Mouse (Mus musculus): ENCODE measurements at regions not wholly inside any gene's neighbourhood (a gene's known extent, or its start where the extent isn't known, plus 50 kb on each side); places are given as distances from the start of the nearest gene placed in this dataset.

GRCm38 (mm10) chr3:148762541-148763225 is 227.7 kb downstream of the Adgrl2 start:
- DNase-seq = no peak
- no peak overlapping the region for H3K27ac ChIP-seq
- no peak overlapping the region for H3K4me3 ChIP-seq
- TF ChIP-seq CTCF (IDR thresholded peaks at IDR 0.05) = no peak
- intact Hi-C loops (cut with DNase I) = no loop called here

GRCm38 (mm10) chr3:148761586-148761985 is 228.8 kb downstream of the Adgrl2 start:
- no peak for TF ChIP-seq CTCF (IDR thresholded peaks at IDR 0.05)
- Histone ChIP-seq H3K27ac (no peak overlapping the region), H3K4me3 (no peak overlapping the region)
- no peak for DNase-seq
- intact Hi-C loops (cut with DNase I) = no loop called here

- intact Hi-C loops (cut with DNase I) = no loop called here
- TF ChIP-seq CTCF (IDR thresholded peaks at IDR 0.05) = no peak
Observed at GRCm38 (mm10) chr3:148759500-148759899, 230.9 kb downstream of the Adgrl2 start.

GRCm38 (mm10) chr3:148746234-148746633 is 244.1 kb downstream of the Adgrl2 start:
- no peak for TF ChIP-seq CTCF (IDR thresholded peaks at IDR 0.05)
- intact Hi-C loops (cut with DNase I) = no loop called here
- Histone ChIP-seq H3K4me3 (no peak overlapping the region), H3K27ac (no peak overlapping the region)
- DNase-seq = no peak

More at GRCm38 (mm10) chr3:148759500-148759899, 230.9 kb downstream of the Adgrl2 start:
- Histone ChIP-seq H3K4me3 (no peak overlapping the region), H3K27ac (no peak overlapping the region)
- no peak for DNase-seq

DNA sequence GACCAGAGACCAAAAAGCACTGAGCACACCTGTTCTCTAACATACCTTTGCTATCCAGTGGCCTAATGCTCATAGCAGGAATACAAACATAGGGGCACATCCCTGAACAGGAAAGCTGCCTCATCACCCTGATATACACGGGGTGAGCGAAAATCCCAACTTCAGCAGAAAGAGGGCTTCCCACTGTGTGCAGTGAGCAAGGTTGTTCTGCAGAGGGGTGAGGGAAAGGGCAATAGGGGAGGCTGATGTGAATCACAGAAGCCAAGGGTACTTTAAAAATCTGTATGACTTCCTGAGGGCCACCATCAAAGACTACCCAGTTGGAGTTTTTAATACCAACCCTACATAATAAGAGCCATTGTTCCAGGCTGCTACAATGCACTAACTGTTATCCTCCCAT is 245.7 kb downstream of the Adgrl2 start:
- no peak for DNase-seq
- no peak overlapping the region for H3K4me3 ChIP-seq
- no peak overlapping the region for H3K27ac ChIP-seq
- intact Hi-C loops (cut with DNase I) = no loop called here
- no peak for TF ChIP-seq CTCF (IDR thresholded peaks at IDR 0.05)

GRCm38 (mm10) chr3:148734194-148734749 is 256.1 kb downstream of the Adgrl2 start:
- H3K4me3 ChIP-seq = peak overlapping the region; percentile 58
- TF ChIP-seq CTCF (IDR thresholded peaks at IDR 0.05) = no peak
- DNase-seq = peak; percentile 23
- intact Hi-C loops (cut with DNase I) = loop anchor here (10.0 kb wide), 1 partner anchor 89 kb away; no protein-coding TSS in a partner anchor
- peak overlapping the region; percentile 53 for H3K27ac ChIP-seq

- intact Hi-C loops (cut with DNase I) = loop anchor here (10.0 kb wide), 1 partner anchor 89 kb away; no protein-coding TSS in a partner anchor
- Histone ChIP-seq H3K4me3 (peak overlapping the region; percentile 58), H3K27ac (peak overlapping the region; percentile 53; the same call in 1 of the 2 replicates)
- TF ChIP-seq CTCF (IDR thresholded peaks at IDR 0.05) = no peak
- peak; percentile 19 for DNase-seq
Observed at GRCm38 (mm10) chr3:148733227-148733854, 257.0 kb downstream of the Adgrl2 start.

GRCm38 (mm10) chr3:148731436-148731835 is 258.9 kb downstream of the Adgrl2 start:
- intact Hi-C loops (cut with DNase I) = loop anchor here (10.0 kb wide), 1 partner anchor 87 kb away; no protein-coding TSS in a partner anchor
- Histone ChIP-seq H3K4me3 (no peak overlapping the region), H3K27ac (no peak overlapping the region)
- no peak for TF ChIP-seq CTCF (IDR thresholded peaks at IDR 0.05)
- no peak for DNase-seq

GRCm38 (mm10) chr3:148729242-148729680 is 261.1 kb downstream of the Adgrl2 start:
- no peak overlapping the region for H3K27ac ChIP-seq
- no peak for DNase-seq
- no peak overlapping the region for H3K4me3 ChIP-seq
- intact Hi-C loops (cut with DNase I) = no loop called here
- no peak for TF ChIP-seq CTCF (IDR thresholded peaks at IDR 0.05)

GRCm38 (mm10) chr3:148728513-148729241 is 261.7 kb downstream of the Adgrl2 start:
- DNase-seq = no peak
- Histone ChIP-seq H3K27ac (no peak overlapping the region), H3K4me3 (no peak overlapping the region)
- intact Hi-C loops (cut with DNase I) = no loop called here
- no peak for TF ChIP-seq CTCF (IDR thresholded peaks at IDR 0.05)

GRCm38 (mm10) chr3:148726596-148727331 is 263.6 kb downstream of the Adgrl2 start:
- no peak overlapping the region for H3K4me3 ChIP-seq
- no peak for DNase-seq
- no peak overlapping the region for H3K27ac ChIP-seq
- intact Hi-C loops (cut with DNase I) = no loop called here
- no peak for TF ChIP-seq CTCF (IDR thresholded peaks at IDR 0.05)

GRCm38 (mm10) chr3:148696555-148696954 is 293.8 kb downstream of the Adgrl2 start:
- TF ChIP-seq CTCF (IDR thresholded peaks at IDR 0.05) = no peak

More at GRCm38 (mm10) chr3:148696555-148696954, 293.8 kb downstream of the Adgrl2 start:
- H3K27ac ChIP-seq = no peak overlapping the region
- intact Hi-C loops (cut with DNase I) = no loop called here
- H3K4me3 ChIP-seq = no peak overlapping the region
- DNase-seq = no peak

Measured in gastrocnemius, adult 2 months (tissue).